Mouse (Mus musculus): ENCODE data around the gene Cacna1b.

GRCm38 (mm10) chr2:24747878-24748277 lies 15.1 kb downstream of the Cacna1b start:
- TF ChIP-seq POLR2A (IDR thresholded peaks at IDR 0.05; ENCODE audit: insufficient read depth, low read depth, low read length), result no peak
- TF ChIP-seq CTCF (IDR thresholded peaks at IDR 0.05; ENCODE audit: insufficient read depth, low read depth, low read length), result no peak
